Mouse (Mus musculus) ZHBTc4 (cell line): ENCODE data around the gene Nadk.

Experiments used
- DNase-seq: peaks from one replicate; pipeline ENCODE4 v3.0.0-alpha.2; 2011; ENCODE audit warnings: low read depth, low spot score

The Nadk gene

GRCm38 (mm10) chr4:155601997-155602456, 39.8 kb downstream of the Nadk start:
- DNase-seq, result no peak

GRCm38 (mm10) chr4:155602753-155603152, 40.6 kb downstream of the Nadk start:
- DNase-seq, result no peak

DNA sequence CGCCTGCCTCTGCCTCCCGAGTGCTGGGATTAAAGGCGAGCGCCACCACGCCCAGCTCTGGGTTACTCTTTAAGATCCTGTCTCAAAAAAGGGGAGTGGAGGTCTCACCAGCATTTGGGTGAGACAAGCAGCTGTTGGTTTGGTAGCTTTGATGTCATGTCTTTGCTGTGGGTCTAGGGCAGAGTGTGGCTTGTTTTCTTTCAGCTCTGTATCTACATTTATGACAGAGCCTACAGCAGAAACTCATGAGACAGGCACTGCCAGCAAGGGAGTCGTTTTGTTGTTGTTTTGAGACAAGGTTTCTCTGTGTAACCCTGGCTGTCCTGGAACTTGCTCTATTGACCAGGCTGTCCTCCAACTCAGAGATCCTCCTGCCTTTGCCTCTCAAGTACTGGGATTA, 41.6 kb downstream of the Nadk start:
- no peak for DNase-seq

GRCm38 (mm10) chr4:155605132-155605531, 43.0 kb downstream of the Nadk start:
- no peak for DNase-seq

- DNase-seq, result no peak
Observed at GRCm38 (mm10) chr4:155606825-155607224, 44.6 kb downstream of the Nadk start.

GRCm38 (mm10) chr4:155611860-155612259, 49.7 kb downstream of the Nadk start:
- DNase-seq, result no peak

- DNase-seq, result no peak
Observed at GRCm38 (mm10) chr4:155613264-155613663, 51.1 kb downstream of the Nadk start.

GRCm38 (mm10) chr4:155618321-155618720, 56.1 kb downstream of the Nadk start:
- no peak for DNase-seq

DNA sequence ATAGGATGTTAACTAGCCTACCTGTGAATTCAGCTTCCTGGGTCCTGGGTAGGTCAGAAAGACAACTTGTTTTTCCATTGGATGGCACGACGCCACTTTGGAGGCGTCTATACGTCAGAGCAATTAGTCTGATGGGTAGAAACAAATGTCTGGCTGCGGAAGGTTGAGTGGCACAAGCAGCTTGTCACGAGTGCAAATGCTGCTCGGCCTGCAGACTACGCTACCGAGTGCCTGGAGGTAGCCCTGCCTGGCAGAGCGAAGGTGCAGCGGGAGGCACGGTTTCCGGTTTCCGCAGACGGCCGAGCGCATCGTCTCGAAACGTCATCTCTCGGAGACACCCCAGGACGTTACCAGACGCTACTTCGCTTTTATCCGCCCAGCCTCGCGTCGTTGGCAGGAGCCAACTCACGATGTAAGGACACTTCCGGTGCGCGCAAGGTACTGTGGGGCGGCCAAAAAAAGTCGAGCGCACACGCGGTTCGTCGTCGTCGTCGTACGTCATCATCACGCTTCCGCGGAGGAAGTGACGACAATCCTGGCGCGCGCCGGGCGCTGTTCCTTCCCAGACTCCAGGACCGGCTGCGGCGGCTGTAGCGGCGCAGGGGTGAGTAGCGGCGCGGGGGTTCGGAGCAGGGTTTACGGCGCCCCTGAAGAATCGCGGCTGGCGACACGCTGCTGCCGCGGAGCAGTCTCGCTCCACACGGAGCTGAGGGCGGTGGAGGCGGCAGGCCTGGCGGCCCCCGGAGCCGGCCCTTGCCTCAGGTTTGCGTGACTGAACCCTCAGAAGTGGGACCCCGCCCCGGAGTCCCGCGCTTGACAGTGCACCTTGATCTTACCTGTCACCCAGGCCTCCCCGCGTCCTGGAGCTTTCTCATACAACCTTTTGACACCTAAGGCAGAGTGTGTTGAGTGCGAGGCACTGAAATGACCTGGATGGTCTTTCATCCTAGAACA, 62.4 kb downstream of the Nadk start, which contains the start of gene Cdk11b:
Cdk11b (plus strand) TSS at position 517 of the 954 bp plus-strand sequence.
- DNase-seq, result peak; percentile 100

GRCm38 (mm10) chr4:155630267-155630666, 68.1 kb downstream of the Nadk start:
- DNase-seq, result no peak

DNA sequence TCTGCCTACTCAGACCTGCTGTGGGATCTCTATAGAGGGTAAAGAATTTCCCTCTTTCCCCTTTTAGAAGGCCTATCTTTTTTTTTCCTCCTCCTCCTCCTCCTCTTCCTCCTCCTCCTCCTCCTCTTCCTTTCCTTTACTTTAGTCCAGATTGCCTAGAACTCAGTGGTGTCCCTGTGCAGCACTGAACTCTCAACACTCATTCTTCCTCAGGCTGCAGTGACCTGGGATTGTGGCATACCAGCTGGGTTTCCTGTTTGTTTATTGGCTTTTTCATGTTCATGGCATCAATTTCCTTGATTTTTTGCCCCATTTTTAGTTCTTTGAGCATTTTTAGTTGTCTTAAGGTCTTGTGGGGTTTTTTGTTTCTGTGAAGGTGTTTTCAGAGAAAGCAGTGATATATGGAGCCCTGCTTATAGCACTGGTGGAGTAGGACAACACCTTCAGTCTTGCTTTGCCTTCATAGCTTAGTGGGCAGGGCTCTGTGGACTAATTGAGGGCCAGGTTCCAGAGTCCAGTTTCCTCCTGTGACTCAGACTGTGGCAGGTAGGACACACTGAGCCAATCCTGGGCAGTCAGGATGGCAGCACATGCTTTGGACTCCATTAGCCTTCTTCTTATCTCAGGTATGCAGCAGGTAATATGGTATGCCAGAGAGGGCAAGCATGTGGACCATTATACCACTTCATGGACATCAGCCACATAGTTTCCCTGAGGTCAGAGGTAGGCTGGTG, 73.8 kb downstream of the Nadk start:
- DNase-seq, result no peak
